ENCODE assay signal across 7 mouse cellular contexts in the genomic region with DNA sequence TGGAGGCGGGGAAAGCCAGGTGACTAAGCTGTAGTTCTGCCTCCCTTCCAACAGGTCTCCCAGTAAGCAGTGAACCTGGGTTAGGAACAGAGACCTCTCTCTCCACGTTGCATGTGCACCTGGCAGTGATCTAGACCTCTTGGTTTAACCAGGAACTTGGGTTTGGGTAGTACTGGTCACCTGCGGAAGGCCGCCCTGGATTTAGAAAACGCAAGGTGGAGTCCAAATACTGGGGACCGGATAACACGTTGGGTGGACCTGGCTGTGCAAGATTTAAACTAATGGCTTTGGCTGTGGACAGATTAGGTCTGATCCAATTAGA. TPM values are rescaled to one million over a fixed set of nuclear protein-coding genes. Genes with fewer than 3 reads are reported as not detected.
A peak's percentile ranks its signal among the peaks of the same experiment; 100 is the strongest.
DNase-seq lines count a peak whose midpoint lies in the region; ATAC-seq and TF ChIP-seq lines count a peak whose summit lies in the region.

No protein-coding gene starts in this region.

- no peaks in the 10 kb centered on the region for H3K9me3 ChIP-seq in lung, embryonic 15.5 days
- no peaks in the 10 kb centered on the region for H3K9me3 ChIP-seq in forebrain, embryonic 14.5 days (replicated peaks; ENCODE audit: control insufficient read depth, low read length)
- no peaks in the 10 kb centered on the region for H3K9me3 ChIP-seq in limb, embryonic 12.5 days

- peaks cover 19% of the 10 kb centered on the region for H3K27me3 ChIP-seq in lung, embryonic 15.5 days
- H3K27me3 ChIP-seq in forebrain, embryonic 14.5 days (replicated peaks; ENCODE audit: control insufficient read depth, insufficient read depth, low read length), result no peaks in the 10 kb centered on the region
- H3K27me3 ChIP-seq in limb, embryonic 12.5 days, result peaks cover 57% of the 10 kb centered on the region
- peaks cover 13% of the 10 kb centered on the region; the same call in 1 of the 2 replicates for H3K27me3 ChIP-seq in small intestine, adult 2 months (ENCODE audit: control insufficient read depth, insufficient read depth, low read length)

- H3K4me1 ChIP-seq in lung, embryonic 15.5 days, result peaks cover 20% of the 10 kb centered on the region
- peaks cover 20% of the 10 kb centered on the region for H3K4me1 ChIP-seq in forebrain, embryonic 14.5 days (ENCODE audit: control insufficient read depth, insufficient read depth, low read length)
- H3K4me1 ChIP-seq in limb, embryonic 12.5 days (replicated peaks), result peaks cover 18% of the 10 kb centered on the region
- peaks cover 7% of the 10 kb centered on the region for H3K4me1 ChIP-seq in small intestine, adult 2 months (ENCODE audit: control insufficient read depth, insufficient read depth, insufficient read length, low read length)

- H3K27ac ChIP-seq in lung, embryonic 15.5 days, result no peak overlapping the region
- peak overlapping the region; percentile 82 for H3K27ac ChIP-seq in forebrain, embryonic 14.5 days (ENCODE audit: low read depth, low read length)
- no peak overlapping the region for H3K27ac ChIP-seq in limb, embryonic 12.5 days
- no peak overlapping the region for H3K27ac ChIP-seq in small intestine, adult 2 months (ENCODE audit: insufficient read depth, low read depth, low read length)

- peaks cover 2% of the 10 kb centered on the region; the same call in 1 of the 2 replicates for H3K36me3 ChIP-seq in lung, embryonic 15.5 days
- H3K36me3 ChIP-seq in forebrain, embryonic 14.5 days (ENCODE audit: control insufficient read depth, insufficient read depth, low read length), result peaks cover 32% of the 10 kb centered on the region
- H3K36me3 ChIP-seq in limb, embryonic 12.5 days, result peaks cover 24% of the 10 kb centered on the region
- no peaks in the 10 kb centered on the region for H3K36me3 ChIP-seq in small intestine, adult 2 months (ENCODE audit: control insufficient read depth, insufficient read depth, low read length)

- WGBS in lung, embryonic 15.5 days, result 21% methylated on average over 7 of the region's 7 CpGs
- 24% methylated on average over 7 of the region's 7 CpGs for WGBS in forebrain, embryonic 14.5 days
- 26% methylated on average over 7 of the region's 7 CpGs for WGBS in limb, embryonic 12.5 days
- 16% methylated on average over 7 of the region's 7 CpGs for WGBS in small intestine, adult 2 months

- ATAC-seq in lung, embryonic 15.5 days (ENCODE audit: borderline replicate concordance, extremely low read depth, low FRiP score, low TSS enrichment), result no peak
- 0 out of 2 replicates have a peak, but pooled peaks have one; percentile 1 for ATAC-seq in forebrain, embryonic 14.5 days
- 0 out of 2 replicates have a peak, but pooled peaks have one; percentile 23 for ATAC-seq in limb, embryonic 12.5 days (ENCODE audit: insufficient number of reproducible peaks, insufficient read depth, low FRiP score, low TSS enrichment, low read depth)

- TF ChIP-seq POLR2A in small intestine, adult 2 months (IDR thresholded peaks at IDR 0.05; ENCODE audit: low read depth, low read length), result no peak

- no peak overlapping the region for H3K9ac ChIP-seq in lung, embryonic 15.5 days
- peak overlapping the region; percentile 79 for H3K9ac ChIP-seq in forebrain, embryonic 14.5 days (ENCODE audit: low read length)
- no peak overlapping the region; the same call in 1 of the 2 replicates for H3K9ac ChIP-seq in limb, embryonic 12.5 days (replicated peaks)

- no peak for TF ChIP-seq CTCF in small intestine, adult 2 months (IDR thresholded peaks at IDR 0.05; ENCODE audit: extremely low read depth, insufficient read length, insufficient replicate concordance, low read depth, low read length)

- no peak for DNase-seq in lung, postnatal 36 days
- no peak for DNase-seq in forebrain, embryonic 14.5 days (ENCODE audit: low spot score)
- no peak for DNase-seq in thymus, postnatal 10 days (ENCODE audit: low spot score in 2 of 2)
- DNase-seq in ovary, postnatal 10 days (ENCODE audit: low spot score), result no peak

- H3K4me3 ChIP-seq in lung, embryonic 15.5 days, result peak overlapping the region; percentile 65
- peak overlapping the region; percentile 76 for H3K4me3 ChIP-seq in forebrain, embryonic 14.5 days (ENCODE audit: low read depth, low read length)
- peak overlapping the region; percentile 65 for H3K4me3 ChIP-seq in limb, embryonic 12.5 days (replicated peaks)
- peak overlapping the region; percentile 83 for H3K4me3 ChIP-seq in small intestine, adult 2 months (ENCODE audit: low read depth, low read length)

- peak overlapping the region; percentile 100 for H3K4me2 ChIP-seq in lung, embryonic 15.5 days
- H3K4me2 ChIP-seq in forebrain, embryonic 14.5 days (ENCODE audit: low read length), result peak overlapping the region; percentile 99
- peak overlapping the region; percentile 100 for H3K4me2 ChIP-seq in limb, embryonic 12.5 days

RNA-seq across cellular contexts. Expression of gene Cspg5, which starts 0.9 kb away (rescaled TPM):
- 2.8 and 4.0 TPM in 2 replicates for polyA plus RNA-seq in lung, embryonic 15.5 days (2015; fragmentation: Nextera tagmentation; extraction: Ambion mirVana)
- polyA plus RNA-seq in forebrain, embryonic 14.5 days (2014; fragmentation: Nextera tagmentation; extraction: Ambion mirVana), result 49.3 and 64.2 TPM in 2 replicates
- polyA plus RNA-seq in limb, embryonic 12.5 days (2016; fragmentation: Nextera tagmentation; extraction: Ambion mirVana), result 0.76 and 1.4 TPM in 2 replicates
- 0.22 and 0.72 TPM in 2 replicates for polyA plus RNA-seq in small intestine, adult 2 months (2012; rRNA removed)
